Mouse (Mus musculus) cerebellum, adult (tissue): ENCODE results near the gene Nppb.

Source experiments
- ATAC-seq: cut with Nextera tagmentation; 2 replicates; pipeline ENCODE4 v1.9.2; 2017; ENCODE audit warnings: mild to moderate bottlenecking, moderate library complexity, mixed read lengths; ENCODE audit not compliant: insufficient number of reproducible peaks, low FRiP score, low TSS enrichment

Gene Nppb

DNA sequence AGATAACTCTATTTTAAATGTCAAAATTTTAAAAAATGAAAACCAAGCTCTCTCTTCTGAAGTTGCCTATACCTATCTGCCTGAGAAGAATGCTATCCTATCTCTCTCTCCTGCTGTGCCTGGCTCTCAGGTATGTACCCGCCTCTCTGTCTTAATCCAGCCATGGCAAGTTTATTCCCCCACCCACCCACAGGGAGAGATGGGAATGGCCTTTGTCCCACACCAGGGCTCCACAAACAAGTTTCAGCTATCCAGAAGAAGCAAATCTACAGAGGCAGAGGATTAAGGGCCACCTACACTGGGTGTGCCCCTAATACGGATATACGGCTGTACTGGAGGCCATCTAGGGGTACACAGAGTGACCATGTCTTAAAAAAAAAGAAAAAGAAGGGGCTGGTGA lies 49.9 kb downstream of the Nppb start:
- no peak for ATAC-seq
